Mouse (Mus musculus) midbrain, embryonic 11.5 days (tissue): Measurements from ENCODE around the gene Apon. TPM values are rescaled to one million over a fixed set of nuclear protein-coding genes. Genes with fewer than 3 reads are reported as not detected.
A peak's percentile ranks its signal among the peaks of the same experiment; 100 is the strongest.

Source experiments
- ATAC-seq: fragments of 200-750 bp; cut with Nextera tagmentation; 2 replicates; pipeline ENCODE4 v1.8.0; 2017; ENCODE audit warnings: moderate TSS enrichment, moderate library complexity; ENCODE audit not compliant: low FRiP score
- DNase-seq: peaks from one replicate; pipeline ENCODE4 v3.0.0; 2015; ENCODE audit warnings: low spot score; ENCODE audit errors: missing footprints
- H3K27ac ChIP-seq: fragments of 300-500 bp; sonication (generic); 2 replicates; pipeline ENCODE4 v1.5.1; 2014; ENCODE audit warnings: low read depth, low read length
- H3K27me3 ChIP-seq: fragments of 300-500 bp; sonication (generic); 2 replicates; pipeline ENCODE4 v1.6.1; 2014; ENCODE audit warnings: mild to moderate bottlenecking, low read length, moderate library complexity, mixed read lengths; ENCODE audit not compliant: control insufficient read depth, insufficient read depth
- H3K36me3 ChIP-seq: fragments of 300-500 bp; sonication (generic); 2 replicates; pipeline ENCODE4 v1.6.1; 2014; ENCODE audit warnings: mild to moderate bottlenecking, low read length, moderate library complexity, mixed read lengths; ENCODE audit not compliant: control insufficient read depth, insufficient read depth
- H3K4me1 ChIP-seq: fragments of 300-500 bp; sonication (generic); 2 replicates; pipeline ENCODE4 v1.6.1; 2014; ENCODE audit warnings: low read length; ENCODE audit not compliant: control insufficient read depth, insufficient read depth
- H3K4me2 ChIP-seq: fragments of 300-500 bp; sonication (generic); 2 replicates; pipeline ENCODE4 v1.6.1; 2014; ENCODE audit warnings: mild to moderate bottlenecking, moderate library complexity
- H3K4me3 ChIP-seq: fragments of 300-500 bp; sonication (generic); 2 replicates; pipeline ENCODE4 v1.5.1; 2014; ENCODE audit warnings: low read depth, low read length
- H3K9ac ChIP-seq: fragments of 300-500 bp; sonication (generic); 2 replicates; pipeline ENCODE4 v1.6.1; 2014; ENCODE audit warnings: low read length
- H3K9me3 ChIP-seq: fragments of 300-500 bp; sonication (generic); 2 replicates; pipeline ENCODE4 v1.6.1; 2016; ENCODE audit warnings: low read length; ENCODE audit not compliant: control insufficient read depth
- WGBS: fragments of 180-500 bp; shearing (Covaris S2); extraction: QIAGEN DNeasy Blood & Tissue Kit; methylation state at CpG from one replicate; pipeline ENCODE4 v1.1.7; 2014; 5-methylcytosine and 5-hydroxymethylcytosine counted together
- polyA plus RNA-seq: library from polyadenylated mRNA; unstranded; fragments of >200 nt; fragmentation: Nextera tagmentation; extraction: Ambion mirVana; gene quantifications from 2 replicates; pipeline ENCODE4 v1.2.1, GENCODE M21; 2014

The Apon gene
- 0.22 and 0.57 TPM in 2 replicates for polyA plus RNA-seq

DNA sequence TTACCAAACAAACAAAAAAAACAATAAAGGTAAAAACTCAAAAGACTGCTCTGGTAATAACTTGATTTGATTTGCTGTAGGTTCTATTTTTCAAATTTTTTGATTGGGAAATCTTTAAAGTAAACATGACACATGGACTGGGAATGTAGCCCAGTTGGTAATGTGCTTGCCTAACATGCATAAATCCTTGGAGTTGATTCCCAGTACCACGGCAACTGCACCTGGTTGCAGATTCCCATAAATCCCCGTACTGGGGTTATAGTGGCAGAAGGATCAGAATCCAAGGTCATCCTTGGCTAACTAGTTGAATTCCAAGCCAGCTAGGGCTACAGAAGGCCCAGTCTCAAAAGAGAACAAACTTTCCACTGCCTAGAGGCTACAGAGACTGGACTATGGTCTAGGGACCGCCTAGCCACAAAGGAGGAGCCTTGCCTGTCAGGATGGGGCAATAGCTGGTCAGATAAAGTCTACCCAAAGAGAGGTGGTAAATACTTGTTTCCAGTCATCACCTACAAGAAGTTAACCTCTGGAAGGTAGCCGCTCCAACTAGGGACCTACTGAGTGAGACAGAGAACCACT, at the start of gene Apon:
Gene Apon, plus strand, starts transcription at position 420 of the 579 bp plus-strand sequence.
- H3K4me2 ChIP-seq: no peak within 1 kb of the TSS
- 88% methylated on average over 4 of the region's 4 CpGs for WGBS
- no peaks in the 10 kb centered on the region for H3K9me3 ChIP-seq
- H3K4me3 ChIP-seq: no peak within 1 kb of the TSS
- no peaks in the 10 kb centered on the region for H3K27me3 ChIP-seq
- H3K36me3 ChIP-seq: peaks cover 12% of the 10 kb centered on the region
- H3K4me1 ChIP-seq: no peaks in the 10 kb centered on the region
- no peak within 1 kb of the TSS for H3K9ac ChIP-seq
- H3K27ac ChIP-seq: no peak within 1 kb of the TSS
- DNase-seq (no peak), ATAC-seq (no peak)

DNA sequence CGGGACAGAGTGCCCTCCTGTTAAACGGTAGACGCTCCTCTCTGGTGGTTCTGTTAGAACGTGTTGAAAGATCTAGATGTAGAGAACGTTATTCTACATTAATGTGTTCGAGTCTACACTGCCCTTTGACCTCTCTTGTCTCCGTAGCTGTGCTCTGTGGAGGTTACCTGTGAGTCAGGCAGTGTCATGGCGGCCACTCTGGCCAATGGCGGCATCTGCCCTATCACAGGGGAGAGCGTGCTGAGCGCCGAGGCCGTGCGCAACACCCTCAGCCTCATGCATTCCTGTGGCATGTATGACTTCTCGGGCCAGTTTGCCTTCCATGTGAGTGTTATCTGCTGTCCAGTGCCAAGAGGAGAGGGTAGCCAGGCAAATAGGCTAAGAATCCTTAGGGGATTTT, 49.0 kb upstream of the Apon start:
- Histone ChIP-seq H3K4me2 (no peak overlapping the region), H3K4me1 (no peaks in the 10 kb centered on the region), H3K9me3 (no peaks in the 10 kb centered on the region), H3K27ac (no peak overlapping the region), H3K36me3 (no peaks in the 10 kb centered on the region; the same call in 1 of the 2 replicates), H3K9ac (no peak overlapping the region), H3K4me3 (no peak overlapping the region), H3K27me3 (no peaks in the 10 kb centered on the region)
- WGBS: 91% methylated on average over 15 of the region's 15 CpGs
- ATAC-seq: no peak
- no peak for DNase-seq

DNA sequence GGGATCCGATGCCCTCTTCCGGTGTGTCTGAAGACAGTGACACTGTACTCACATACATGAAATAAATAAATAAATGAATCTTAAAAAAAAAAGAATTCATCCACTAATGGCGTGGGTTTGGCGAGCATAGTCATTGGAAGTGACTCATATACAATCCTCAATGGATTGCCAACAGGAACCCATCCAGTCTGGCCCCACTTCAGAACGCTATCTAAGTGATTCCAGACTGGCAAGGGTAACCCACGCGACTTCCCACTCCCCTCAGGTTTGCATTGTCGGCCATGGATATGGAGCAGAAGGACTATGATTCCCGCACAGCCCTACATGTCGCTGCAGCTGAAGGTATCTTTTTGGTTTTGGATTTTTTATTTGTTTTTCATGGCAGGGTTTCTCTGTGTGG, 45.6 kb upstream of the Apon start:
- Histone ChIP-seq H3K27me3 (0 out of 2 replicates have a peak, but pooled peaks cover 3% of the 10 kb centered on the region), H3K9ac (no peak overlapping the region), H3K27ac (no peak overlapping the region), H3K4me2 (no peak overlapping the region), H3K4me3 (no peak overlapping the region), H3K36me3 (no peaks in the 10 kb centered on the region; the same call in 1 of the 2 replicates), H3K4me1 (peaks cover 5% of the 10 kb centered on the region; the same call in 1 of the 2 replicates), H3K9me3 (no peaks in the 10 kb centered on the region)
- ATAC-seq (no peak), DNase-seq (no peak)
- WGBS: 94% methylated on average over 10 of the region's 10 CpGs

DNA sequence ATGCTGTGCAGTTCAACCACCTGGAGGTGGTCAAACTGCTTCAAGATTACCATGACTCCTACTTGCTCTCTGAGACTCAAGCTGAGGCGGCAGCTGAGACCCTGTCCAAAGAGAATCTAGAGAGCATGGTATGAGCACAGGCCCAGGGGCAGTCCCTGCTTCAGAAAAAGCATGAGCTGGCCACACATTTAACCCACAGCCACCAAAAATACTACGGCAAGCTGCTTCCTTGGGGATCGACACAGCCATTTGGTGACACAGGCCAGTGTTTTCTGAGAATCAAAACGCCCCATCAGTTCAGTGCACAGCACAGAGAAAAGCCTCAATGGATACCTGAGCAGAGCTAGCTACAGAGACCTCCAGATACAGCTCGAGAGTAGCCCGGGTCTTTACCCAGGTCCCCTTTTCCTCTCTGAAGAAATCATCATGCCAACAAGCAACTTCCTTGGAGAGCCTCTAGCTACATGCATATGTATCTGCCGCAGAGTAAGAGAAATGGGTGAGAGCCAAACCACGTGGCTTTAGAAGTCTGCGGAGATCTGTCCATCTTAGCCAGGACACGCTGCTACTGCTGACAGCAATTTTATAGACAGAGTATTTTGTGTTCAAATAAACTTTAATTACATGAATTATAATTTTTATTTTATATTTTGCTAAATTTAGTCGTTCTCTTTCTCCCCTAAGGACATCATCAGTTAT, 44.4 kb upstream of the Apon start:
- ATAC-seq (no peak), DNase-seq (no peak)
- Histone ChIP-seq H3K36me3 (no peaks in the 10 kb centered on the region; the same call in 1 of the 2 replicates), H3K4me2 (no peak overlapping the region), H3K27me3 (0 out of 2 replicates have a peak, but pooled peaks cover 3% of the 10 kb centered on the region), H3K9me3 (no peaks in the 10 kb centered on the region), H3K9ac (no peak overlapping the region), H3K4me1 (peaks cover 5% of the 10 kb centered on the region; the same call in 1 of the 2 replicates), H3K4me3 (no peak overlapping the region), H3K27ac (no peak overlapping the region)
- 91% methylated on average over 11 of the region's 11 CpGs for WGBS

DNA sequence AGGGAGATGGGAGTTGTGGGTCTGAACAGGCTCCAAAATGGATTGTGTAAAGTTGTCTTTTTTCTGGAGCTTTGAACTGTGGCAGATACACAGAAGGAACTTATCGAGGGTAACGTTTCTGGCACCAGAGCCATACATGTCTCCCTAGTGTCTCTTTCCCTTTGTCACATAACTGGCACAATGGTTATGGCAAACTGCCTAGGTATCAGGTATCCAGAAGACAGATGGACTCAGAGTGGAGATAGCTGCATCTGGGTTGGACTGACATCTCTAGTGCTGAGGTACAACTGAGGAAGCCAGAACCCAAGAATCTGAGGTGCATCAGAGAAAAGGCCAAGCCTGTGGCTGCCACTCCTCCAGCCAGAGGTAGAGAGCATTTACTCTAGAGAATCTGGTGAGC, 43.8 kb upstream of the Apon start:
- Histone ChIP-seq H3K9ac (no peak overlapping the region), H3K4me2 (no peak overlapping the region), H3K36me3 (no peaks in the 10 kb centered on the region; the same call in 1 of the 2 replicates), H3K9me3 (no peaks in the 10 kb centered on the region), H3K4me3 (no peak overlapping the region), H3K27me3 (0 out of 2 replicates have a peak, but pooled peaks cover 3% of the 10 kb centered on the region), H3K4me1 (peaks cover 5% of the 10 kb centered on the region; the same call in 1 of the 2 replicates), H3K27ac (no peak overlapping the region)
- WGBS: 89% methylated on average over 2 of the region's 2 CpGs
- ATAC-seq (no peak), DNase-seq (no peak)

DNA sequence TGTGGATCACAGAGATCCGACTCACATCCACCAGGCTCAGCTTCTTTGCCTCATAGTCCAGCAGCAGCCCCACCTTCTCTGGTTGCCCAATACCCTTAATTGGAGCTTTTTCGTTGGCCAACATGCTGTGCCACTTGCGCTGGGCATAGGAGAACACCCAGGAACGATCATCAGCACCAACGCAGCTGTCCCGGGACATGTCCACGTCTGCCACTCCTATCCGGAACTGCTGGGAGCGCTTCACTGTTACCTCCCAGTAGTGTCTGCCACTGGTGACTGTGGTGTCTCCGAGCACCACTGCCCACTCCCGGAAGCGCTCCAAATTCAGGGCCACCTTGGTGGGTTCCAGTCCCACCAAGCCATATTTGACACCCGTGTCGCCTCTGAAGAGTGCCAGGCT, 42.9 kb upstream of the Apon start:
- no peaks in the 10 kb centered on the region; the same call in 1 of the 2 replicates for H3K36me3 ChIP-seq
- H3K4me2 ChIP-seq: peak overlapping the region; percentile 88
- 33% methylated on average over 14 of the region's 14 CpGs for WGBS
- peaks cover 5% of the 10 kb centered on the region; the same call in 1 of the 2 replicates for H3K4me1 ChIP-seq
- H3K27ac ChIP-seq: no peak overlapping the region
- H3K9me3 ChIP-seq: no peaks in the 10 kb centered on the region
- H3K27me3 ChIP-seq: 0 out of 2 replicates have a peak, but pooled peaks cover 3% of the 10 kb centered on the region
- peak overlapping the region; percentile 75 for H3K9ac ChIP-seq
- ATAC-seq (peak; percentile 16; the same call in 1 of the 2 replicates), DNase-seq (no peak)
- peak overlapping the region; percentile 65 for H3K4me3 ChIP-seq

DNA sequence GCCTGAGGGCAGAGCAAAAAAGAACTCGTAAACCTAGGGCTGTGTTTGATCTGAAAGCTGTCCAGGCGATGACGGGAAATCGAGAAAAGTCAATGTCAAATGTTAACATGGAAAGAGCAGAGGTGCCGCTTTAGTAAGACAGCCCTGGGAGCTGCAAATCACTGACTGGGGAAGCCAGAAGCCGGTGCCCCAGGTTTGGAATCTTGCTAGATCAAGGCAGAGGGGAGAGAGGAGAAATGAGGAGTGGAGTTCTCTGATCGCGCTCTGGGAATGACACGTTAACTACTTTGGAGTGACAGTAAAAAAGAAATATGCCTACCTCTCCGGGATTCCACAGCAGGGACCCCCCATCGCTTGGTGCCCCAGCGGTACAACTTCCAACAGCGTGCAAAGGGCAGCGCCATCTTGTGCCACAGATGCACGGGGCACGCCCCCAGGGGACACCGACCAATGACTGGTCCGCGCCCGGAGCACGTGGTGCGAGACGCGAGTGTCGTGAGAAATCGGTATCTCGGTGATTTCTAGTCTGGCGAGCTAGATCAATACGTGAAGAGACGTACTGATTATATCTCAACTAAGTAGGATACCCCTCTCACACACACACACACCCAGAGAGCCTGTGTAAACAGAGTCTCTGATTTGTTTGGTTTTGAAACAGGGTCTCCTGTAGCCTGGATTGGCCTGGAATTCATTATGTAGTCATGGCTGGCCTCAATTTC, 42.3 kb upstream of the Apon start, which contains the start of gene Spryd4:
Gene Spryd4, minus strand, starts transcription at position 418 of the 719 bp plus-strand sequence.
- 0 out of 2 replicates have a peak, but pooled peaks cover 3% of the 10 kb centered on the region for H3K27me3 ChIP-seq
- peak within 1 kb of the TSS; percentile 88 for H3K4me2 ChIP-seq
- ATAC-seq (peak; percentile 97), DNase-seq (peak; percentile 97)
- peaks cover 5% of the 10 kb centered on the region; the same call in 1 of the 2 replicates for H3K4me1 ChIP-seq
- H3K27ac ChIP-seq: no peak within 1 kb of the TSS
- no peaks in the 10 kb centered on the region; the same call in 1 of the 2 replicates for H3K36me3 ChIP-seq
- peak within 1 kb of the TSS; percentile 65 for H3K4me3 ChIP-seq
- peak within 1 kb of the TSS; percentile 75 for H3K9ac ChIP-seq
- no peaks in the 10 kb centered on the region for H3K9me3 ChIP-seq
- under 1% methylated on average over 30 of the region's 30 CpGs for WGBS

DNA sequence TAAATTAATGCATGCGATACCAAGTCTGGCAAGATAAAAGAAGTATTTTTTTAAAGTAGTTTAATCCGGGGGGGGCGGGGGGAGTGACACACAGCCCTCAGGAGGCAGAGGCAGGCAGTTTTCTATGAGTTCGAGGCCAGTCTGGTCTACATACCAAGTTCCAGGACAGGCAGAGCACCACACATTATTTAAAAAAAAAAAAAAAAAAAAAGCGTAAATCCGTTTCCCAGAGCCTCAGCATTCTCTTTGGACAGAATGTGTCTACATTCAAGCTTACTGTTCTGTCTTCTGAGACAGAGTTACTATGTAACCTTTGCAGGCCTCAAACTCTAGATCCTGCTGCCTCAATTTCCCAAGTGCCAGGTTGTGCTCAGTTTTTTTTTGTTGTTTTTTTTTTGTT, 41.7 kb upstream of the Apon start:
- 49% methylated on average over 6 of the region's 6 CpGs for WGBS
- H3K4me1 ChIP-seq: peaks cover 5% of the 10 kb centered on the region; the same call in 1 of the 2 replicates
- ATAC-seq (no peak), DNase-seq (no peak)
- H3K36me3 ChIP-seq: no peaks in the 10 kb centered on the region; the same call in 1 of the 2 replicates
- 0 out of 2 replicates have a peak, but pooled peaks cover 3% of the 10 kb centered on the region for H3K27me3 ChIP-seq
- H3K27ac ChIP-seq: no peak overlapping the region
- no peaks in the 10 kb centered on the region for H3K9me3 ChIP-seq
- no peak overlapping the region; the same call in 1 of the 2 replicates for H3K9ac ChIP-seq
- H3K4me2 ChIP-seq: peak overlapping the region; percentile 88
- H3K4me3 ChIP-seq: peak overlapping the region; percentile 65
